Mouse (Mus musculus): ENCODE results near the gene Ubfd1. TPM values are rescaled to one million over a fixed set of nuclear protein-coding genes. Genes with fewer than 3 reads are reported as not detected.

The Ubfd1 gene
- polyA plus RNA-seq, 1 experiment: 9.3 TPM

- no peak overlapping the region for H3K4me3 ChIP-seq (ENCODE audit: insufficient read depth, low read depth, low read length)
- H3K27ac ChIP-seq (replicated peaks; ENCODE audit: low read depth, low read length): no peak overlapping the region
These were observed 58.7 kb downstream of the Ubfd1 start for GRCm38 (mm10) chr7:122125636-122126035.

GRCm38 (mm10) chr7:122126946-122127345, 60.0 kb downstream of the Ubfd1 start:
- no peak overlapping the region for H3K27ac ChIP-seq (replicated peaks; ENCODE audit: low read depth, low read length)

More at GRCm38 (mm10) chr7:122125636-122126035, 58.7 kb downstream of the Ubfd1 start:
- no peaks in the 10 kb centered on the region for H3K4me1 ChIP-seq (ENCODE audit: control insufficient read depth, insufficient read depth, insufficient read length, low read length)

More at GRCm38 (mm10) chr7:122126946-122127345, 60.0 kb downstream of the Ubfd1 start:
- no peaks in the 10 kb centered on the region for H3K4me1 ChIP-seq (ENCODE audit: control insufficient read depth, insufficient read depth, insufficient read length, low read length)
- H3K4me3 ChIP-seq (ENCODE audit: insufficient read depth, low read depth, low read length): no peak overlapping the region

Other genes starting within 250 kb of the Ubfd1 start
- gene Scnn1b, start 202.1 kb upstream of the Ubfd1 start, polyA plus RNA-seq (2012; ENCODE audit: insufficient read depth, insufficient read length, missing spikeins): not detected in 2 replicates
- gene Cog7, start 85.5 kb upstream of the Ubfd1 start, polyA plus RNA-seq (2012; ENCODE audit: insufficient read depth, insufficient read length, missing spikeins): 16.1 and 16.3 TPM in 2 replicates
- 29.1 and 44.8 TPM in 2 replicates for gene Gga2, start 46.0 kb upstream of the Ubfd1 start, polyA plus RNA-seq (2012; ENCODE audit: insufficient read depth, insufficient read length, missing spikeins)
- gene Ears2, start 88 bp downstream of the Ubfd1 start, polyA plus RNA-seq (2012; ENCODE audit: insufficient read depth, insufficient read length, missing spikeins): 4.8 and 7.9 TPM in 2 replicates
- 1,818 and 1,889 TPM in 2 replicates for gene Ndufab1, start 34.7 kb downstream of the Ubfd1 start, polyA plus RNA-seq (2012; ENCODE audit: insufficient read depth, insufficient read length, missing spikeins)
- 0.52 TPM in 1 of 2 replicates, not detected in the other for gene Palb2, start 65.8 kb downstream of the Ubfd1 start, polyA plus RNA-seq (2012; ENCODE audit: insufficient read depth, insufficient read length, missing spikeins)
- gene Dctn5, start 65.9 kb downstream of the Ubfd1 start, polyA plus RNA-seq (2012; ENCODE audit: insufficient read depth, insufficient read length, missing spikeins): 55.1 and 57.1 TPM in 2 replicates
- not detected in 2 replicates for gene Plk1, start 92.3 kb downstream of the Ubfd1 start, polyA plus RNA-seq (2012; ENCODE audit: insufficient read depth, insufficient read length, missing spikeins)
- gene Ern2, start 119.0 kb downstream of the Ubfd1 start, polyA plus RNA-seq (2012; ENCODE audit: insufficient read depth, insufficient read length, missing spikeins): not detected in 2 replicates
- gene Chp2, start 152.3 kb downstream of the Ubfd1 start, polyA plus RNA-seq (2012; ENCODE audit: insufficient read depth, insufficient read length, missing spikeins): 3.6 and 5.9 TPM in 2 replicates
- gene Prkcb, start 221.6 kb downstream of the Ubfd1 start, polyA plus RNA-seq (2012; ENCODE audit: insufficient read depth, insufficient read length, missing spikeins): 3.8 and 7.3 TPM in 2 replicates